Mouse (Mus musculus) erythroblast, embryonic 14.5 days (primary cell): ENCODE data around the gene Ntsr2.

ENCODE experiments used
- GATA1 ChIP-seq: IDR thresholded peaks from 2 replicates; pipeline ENCODE4 v1.6.1; 2012; ENCODE audit warnings: low read length, inconsistent platforms, mixed read lengths
- TAL1 ChIP-seq: IDR thresholded peaks from 3 replicates; pipeline ENCODE4 v1.6.1; 2012; ENCODE audit warnings: low read length, inconsistent platforms, mixed read lengths

DNA sequence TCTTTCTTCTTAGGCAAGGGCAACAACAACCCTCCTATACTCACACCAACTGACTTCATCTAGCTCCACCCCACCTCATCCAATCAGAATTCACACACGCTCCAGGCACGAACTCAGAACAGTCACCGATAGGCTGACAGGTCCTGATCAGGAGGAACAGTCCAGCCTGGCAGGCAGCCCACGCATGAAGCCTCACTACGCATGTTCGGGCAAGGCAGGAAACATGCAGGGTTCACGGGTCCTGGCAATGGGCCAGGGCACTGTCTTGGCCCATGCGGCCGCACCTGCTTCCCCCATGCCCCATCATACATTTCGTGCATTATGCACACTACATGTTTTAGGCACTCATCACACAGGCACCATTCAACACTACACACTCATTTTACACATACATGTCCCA lies 8.3 kb downstream of the Ntsr2 start:
- TF ChIP-seq GATA1 (no peak), TAL1 (no peak)
